Mouse (Mus musculus) limb, embryonic 15.5 days (tissue): ENCODE measurements around the gene Gpcpd1. TPM values are rescaled to one million over a fixed set of nuclear protein-coding genes. Genes with fewer than 3 reads are reported as not detected.

ENCODE experiments used
- ATAC-seq: fragments of 200-750 bp; cut with Nextera tagmentation; 2 replicates; pipeline ENCODE4 v1.8.0; 2017; ENCODE audit warnings: low read depth, moderate TSS enrichment; ENCODE audit not compliant: insufficient number of reproducible peaks, low FRiP score, low TSS enrichment
- H3K27ac ChIP-seq: fragments of 300-500 bp; sonication (generic); 2 replicates; pipeline ENCODE4 v1.5.1; 2015; ENCODE audit warnings: moderate library complexity, mild to moderate bottlenecking, inconsistent platforms
- H3K27me3 ChIP-seq: fragments of 300-500 bp; sonication (generic); 2 replicates; pipeline ENCODE4 v1.6.1; 2015; ENCODE audit warnings: inconsistent platforms
- H3K36me3 ChIP-seq: fragments of 300-500 bp; sonication (generic); 2 replicates; pipeline ENCODE4 v1.6.1; 2015; ENCODE audit warnings: inconsistent platforms
- H3K4me1 ChIP-seq: fragments of 300-500 bp; sonication (generic); 2 replicates; pipeline ENCODE4 v1.6.1; 2015; ENCODE audit warnings: inconsistent platforms
- H3K4me2 ChIP-seq: fragments of 300-500 bp; sonication (generic); 2 replicates; pipeline ENCODE4 v1.6.1; 2015; ENCODE audit warnings: mild to moderate bottlenecking, inconsistent platforms
- H3K4me3 ChIP-seq: fragments of 300-500 bp; sonication (generic); 2 replicates; pipeline ENCODE4 v1.5.1; 2015; ENCODE audit warnings: mild to moderate bottlenecking, inconsistent platforms
- H3K9ac ChIP-seq: fragments of 300-500 bp; sonication (generic); 2 replicates; pipeline ENCODE4 v1.6.1; 2015; ENCODE audit warnings: inconsistent platforms
- H3K9me3 ChIP-seq: fragments of 300-500 bp; sonication (generic); 2 replicates; pipeline ENCODE4 v1.6.1; 2016; ENCODE audit warnings: inconsistent platforms
- WGBS: fragments of 180-500 bp; shearing (Covaris S2); methylation state at CpG from one replicate; pipeline ENCODE4 v1.1.7; 2015; 5-methylcytosine and 5-hydroxymethylcytosine counted together
- polyA plus RNA-seq: library from polyadenylated mRNA; unstranded; fragments of >200 nt; fragmentation: Nextera tagmentation; extraction: Ambion mirVana; gene quantifications from 2 replicates; pipeline ENCODE4 v1.2.1, GENCODE M21; 2015

The Gpcpd1 gene
- polyA plus RNA-seq, 1 experiment from 2014 or later, result 48.7 TPM

DNA sequence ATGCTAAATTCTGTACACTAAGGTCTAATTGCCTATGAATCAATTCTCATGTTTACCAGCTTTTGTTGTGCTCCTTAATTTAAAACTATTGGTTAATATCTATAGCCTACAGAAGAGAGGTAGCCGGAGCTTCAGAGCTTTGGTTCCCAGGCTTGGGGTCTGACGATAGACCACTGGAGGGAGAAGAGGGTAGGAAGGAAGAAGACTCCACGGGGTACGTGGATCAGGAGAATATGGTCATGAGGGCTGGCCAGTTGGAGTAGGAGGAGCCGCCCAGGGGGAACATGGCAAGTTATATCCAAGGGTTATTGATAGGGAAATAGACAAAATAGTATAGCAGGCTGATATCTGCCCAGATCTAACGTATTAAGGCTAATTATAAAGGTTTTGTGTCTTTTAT is 17.8 kb downstream of the Gpcpd1 start:
- peaks cover 43% of the 10 kb centered on the region for H3K36me3 ChIP-seq
- no peak overlapping the region for H3K27ac ChIP-seq
- no peak overlapping the region for H3K9ac ChIP-seq
- 89% methylated on average over 6 of the region's 6 CpGs for WGBS
- no peaks in the 10 kb centered on the region for H3K4me1 ChIP-seq
- no peak overlapping the region for H3K4me3 ChIP-seq
- no peak overlapping the region for H3K4me2 ChIP-seq
- H3K9me3 ChIP-seq, result no peaks in the 10 kb centered on the region
- no peak for ATAC-seq
- H3K27me3 ChIP-seq, result no peaks in the 10 kb centered on the region

GRCm38 (mm10) chr2:132567414-132567813 is 20.1 kb downstream of the Gpcpd1 start:
- 83% methylated on average over 2 of the region's 2 CpGs for WGBS

GRCm38 (mm10) chr2:132561860-132562259 is 25.7 kb downstream of the Gpcpd1 start:
- Histone ChIP-seq H3K4me3 (no peak overlapping the region), H3K9me3 (no peaks in the 10 kb centered on the region), H3K4me2 (no peak overlapping the region), H3K4me1 (no peaks in the 10 kb centered on the region), H3K36me3 (peaks cover 20% of the 10 kb centered on the region; the same call in 1 of the 2 replicates), H3K27ac (no peak overlapping the region), H3K27me3 (no peaks in the 10 kb centered on the region), H3K9ac (no peak overlapping the region)
- WGBS, result 94% methylated on average over 4 of the region's 4 CpGs
- ATAC-seq, result no peak

More at GRCm38 (mm10) chr2:132567414-132567813, 20.1 kb downstream of the Gpcpd1 start:
- no peaks in the 10 kb centered on the region for H3K9me3 ChIP-seq
- no peaks in the 10 kb centered on the region for H3K27me3 ChIP-seq
- peaks cover 44% of the 10 kb centered on the region for H3K36me3 ChIP-seq
- ATAC-seq, result no peak
- no peak overlapping the region for H3K9ac ChIP-seq
- H3K4me2 ChIP-seq, result no peak overlapping the region
- no peak overlapping the region for H3K27ac ChIP-seq
- no peaks in the 10 kb centered on the region for H3K4me1 ChIP-seq
- H3K4me3 ChIP-seq, result no peak overlapping the region

GRCm38 (mm10) chr2:132527864-132528263 is 59.7 kb downstream of the Gpcpd1 start:
- peaks cover 8% of the 10 kb centered on the region for H3K4me1 ChIP-seq
- no peak overlapping the region for H3K4me3 ChIP-seq
- no peaks in the 10 kb centered on the region for H3K9me3 ChIP-seq
- no peaks in the 10 kb centered on the region for H3K27me3 ChIP-seq
- 71% methylated on average over 1 of the region's 1 CpGs for WGBS
- no peak overlapping the region for H3K27ac ChIP-seq
- no peak overlapping the region for H3K9ac ChIP-seq
- ATAC-seq, result no peak
- H3K36me3 ChIP-seq, result peaks cover 24% of the 10 kb centered on the region
- H3K4me2 ChIP-seq, result no peak overlapping the region

DNA sequence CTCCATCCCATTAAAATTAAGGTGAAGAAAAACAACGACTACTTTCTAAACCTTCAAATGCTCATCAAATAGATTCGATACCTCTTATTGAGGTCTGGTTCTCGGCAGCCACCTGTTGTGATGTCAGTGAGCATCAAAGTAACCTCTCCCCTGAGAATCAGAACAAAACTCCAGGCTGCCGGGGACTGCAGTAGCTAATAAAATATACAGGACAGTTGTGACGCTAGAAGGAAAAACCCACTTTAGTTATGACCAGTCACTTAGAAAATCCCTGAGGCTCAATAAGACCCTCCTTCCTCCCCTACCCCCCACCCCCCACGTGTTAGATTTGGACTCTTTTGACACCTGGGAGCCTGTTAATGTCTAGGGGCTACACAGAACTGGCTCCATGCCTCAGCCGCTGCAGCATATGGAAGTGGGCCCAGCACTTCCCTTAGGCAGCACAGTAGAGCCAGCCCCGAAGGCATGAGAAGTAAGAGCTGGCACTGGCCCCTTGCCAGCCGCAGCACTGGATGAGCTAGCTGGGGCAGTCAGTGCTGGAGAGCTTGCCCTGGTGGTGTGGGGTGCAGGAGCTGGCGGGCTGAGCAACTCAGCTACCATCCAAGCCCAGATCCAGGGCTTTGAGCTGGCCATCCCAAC is 60.5 kb downstream of the Gpcpd1 start:
- no peak for ATAC-seq
- 47% methylated on average over 10 of the region's 10 CpGs for WGBS
- H3K9me3 ChIP-seq, result no peaks in the 10 kb centered on the region
- H3K27ac ChIP-seq, result no peak overlapping the region
- no peak overlapping the region for H3K9ac ChIP-seq
- no peak overlapping the region for H3K4me3 ChIP-seq
- H3K36me3 ChIP-seq, result peaks cover 22% of the 10 kb centered on the region
- H3K4me2 ChIP-seq, result no peak overlapping the region
- peaks cover 8% of the 10 kb centered on the region for H3K4me1 ChIP-seq
- no peaks in the 10 kb centered on the region for H3K27me3 ChIP-seq

DNA sequence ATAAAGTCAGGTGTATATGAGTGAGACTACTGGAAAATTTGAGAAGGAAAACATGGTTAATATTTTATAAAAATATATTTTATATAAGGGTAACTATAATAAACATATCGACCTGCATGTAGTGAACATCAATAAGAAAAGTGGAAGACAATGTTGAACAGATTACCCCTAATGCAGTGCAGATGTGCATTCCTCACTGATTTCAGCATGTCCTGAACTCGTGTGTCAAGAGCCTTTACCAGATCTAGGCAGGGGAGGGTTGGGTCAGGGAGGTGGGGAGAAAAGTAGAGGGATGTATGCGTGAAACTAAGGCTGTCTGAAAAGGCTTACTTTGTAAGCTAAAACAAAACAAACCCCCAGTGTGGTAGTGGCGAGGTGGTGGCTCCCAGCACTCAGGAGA is 61.4 kb downstream of the Gpcpd1 start:
- H3K27me3 ChIP-seq, result no peaks in the 10 kb centered on the region
- H3K36me3 ChIP-seq, result peaks cover 16% of the 10 kb centered on the region
- WGBS, result 38% methylated on average over 4 of the region's 4 CpGs
- H3K9ac ChIP-seq, result no peak overlapping the region
- H3K4me3 ChIP-seq, result no peak overlapping the region
- no peak overlapping the region for H3K4me2 ChIP-seq
- peaks cover 8% of the 10 kb centered on the region for H3K4me1 ChIP-seq
- ATAC-seq, result no peak
- H3K27ac ChIP-seq, result no peak overlapping the region
- no peaks in the 10 kb centered on the region for H3K9me3 ChIP-seq

DNA sequence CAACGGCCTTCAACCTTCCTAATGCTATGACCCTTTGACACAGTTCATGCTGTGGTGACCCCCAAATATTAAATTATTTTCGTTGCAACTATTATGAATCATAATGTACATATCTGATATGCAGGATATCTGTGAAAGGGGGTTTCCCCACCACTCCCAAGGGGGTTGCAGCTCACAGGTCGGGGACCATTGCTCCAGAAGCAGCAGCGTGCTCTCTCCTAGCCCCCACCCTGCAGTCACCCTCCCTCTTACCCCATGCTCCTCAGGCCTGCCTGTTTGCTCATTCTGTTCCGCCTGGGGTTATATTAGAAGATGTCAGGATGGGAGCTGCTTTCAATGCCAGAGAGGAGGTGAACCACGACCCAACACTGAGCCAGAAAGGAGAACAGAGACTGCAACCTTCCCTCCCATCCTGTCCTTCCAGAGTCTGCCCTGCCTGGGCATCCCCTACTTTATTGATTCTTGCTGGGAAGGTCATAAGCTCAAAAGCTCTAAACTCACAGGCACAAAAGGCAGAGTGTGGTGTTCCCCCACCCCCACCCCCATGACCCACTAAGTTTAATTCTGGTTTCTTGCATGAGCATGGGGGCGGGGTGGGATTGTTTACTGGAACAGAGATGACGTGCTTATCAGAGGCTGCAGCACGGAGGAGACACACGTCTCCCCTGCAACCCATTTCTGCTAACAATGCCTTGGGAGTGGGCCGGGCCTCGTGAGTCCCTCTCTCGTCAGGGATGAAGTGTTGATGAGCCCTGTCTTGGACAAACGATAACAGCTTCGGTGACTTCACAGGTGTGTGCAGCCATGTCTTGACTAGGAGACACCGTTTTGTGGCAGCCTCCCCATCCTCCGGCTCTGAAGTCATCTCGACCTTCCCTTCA is 69.3 kb downstream of the Gpcpd1 start:
- no peaks in the 10 kb centered on the region for H3K27me3 ChIP-seq
- H3K36me3 ChIP-seq, result no peaks in the 10 kb centered on the region
- no peak overlapping the region for H3K27ac ChIP-seq
- no peaks in the 10 kb centered on the region for H3K4me1 ChIP-seq
- H3K9me3 ChIP-seq, result no peaks in the 10 kb centered on the region
- H3K4me2 ChIP-seq, result no peak overlapping the region
- no peak for ATAC-seq
- no peak overlapping the region for H3K9ac ChIP-seq
- WGBS, result 74% methylated on average over 18 of the region's 18 CpGs
- no peak overlapping the region for H3K4me3 ChIP-seq

DNA sequence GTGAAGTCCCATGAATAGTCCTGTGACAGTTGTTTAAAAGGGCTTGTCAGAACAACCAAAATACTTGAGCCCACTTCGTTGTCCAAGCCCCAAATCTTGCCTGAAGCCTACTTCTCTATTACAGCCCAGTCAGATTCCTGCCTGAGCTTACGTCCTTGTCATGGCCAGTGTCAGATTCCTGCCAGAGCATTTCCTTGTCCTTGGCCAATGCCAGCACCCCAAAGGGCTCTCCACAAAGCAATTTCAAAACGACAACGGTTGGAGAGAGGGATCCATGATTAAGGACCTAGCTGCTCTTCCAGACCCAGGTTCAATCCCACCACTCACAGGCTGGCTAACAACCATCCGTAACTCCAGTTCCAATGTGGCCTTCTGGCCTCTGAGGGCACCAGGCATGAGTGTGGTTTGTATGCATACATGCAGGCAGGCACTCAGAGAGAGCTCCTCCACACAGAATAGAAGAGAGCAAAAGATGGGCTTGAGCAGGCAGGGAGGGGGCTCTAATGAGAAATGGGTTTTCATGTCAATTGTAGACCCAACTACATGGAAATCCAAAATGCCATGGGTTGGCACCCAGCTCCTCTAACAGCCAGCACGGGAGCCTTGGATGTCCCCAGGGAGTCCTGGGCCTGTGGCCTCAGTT is 70.2 kb downstream of the Gpcpd1 start:
- ATAC-seq, result no peak
- Histone ChIP-seq H3K4me1 (0 out of 2 replicates have a peak, but pooled peaks cover 3% of the 10 kb centered on the region), H3K9me3 (no peaks in the 10 kb centered on the region), H3K9ac (no peak overlapping the region), H3K4me2 (no peak overlapping the region), H3K4me3 (no peak overlapping the region), H3K27ac (no peak overlapping the region), H3K27me3 (no peaks in the 10 kb centered on the region), H3K36me3 (no peaks in the 10 kb centered on the region)
- 80% methylated on average over 6 of the region's 6 CpGs for WGBS

- H3K27me3 ChIP-seq, result no peaks in the 10 kb centered on the region
- no peak for ATAC-seq
- H3K4me3 ChIP-seq, result no peak overlapping the region
- H3K4me2 ChIP-seq, result no peak overlapping the region
- no peak overlapping the region for H3K27ac ChIP-seq
- 27% methylated on average over 16 of the region's 16 CpGs for WGBS
- no peaks in the 10 kb centered on the region for H3K9me3 ChIP-seq
- 0 out of 2 replicates have a peak, but pooled peaks cover 3% of the 10 kb centered on the region for H3K4me1 ChIP-seq
- H3K36me3 ChIP-seq, result no peaks in the 10 kb centered on the region
- H3K9ac ChIP-seq, result no peak overlapping the region
These were observed 71.1 kb downstream of the Gpcpd1 start for GRCm38 (mm10) chr2:132516130-132517030.

- Histone ChIP-seq H3K36me3 (no peaks in the 10 kb centered on the region), H3K9ac (no peak overlapping the region), H3K4me3 (no peak overlapping the region), H3K4me2 (no peak overlapping the region), H3K4me1 (0 out of 2 replicates have a peak, but pooled peaks cover 3% of the 10 kb centered on the region), H3K27ac (no peak overlapping the region), H3K9me3 (no peaks in the 10 kb centered on the region), H3K27me3 (no peaks in the 10 kb centered on the region)
- 84% methylated on average over 13 of the region's 13 CpGs for WGBS
- ATAC-seq, result no peak
These were observed 71.9 kb downstream of the Gpcpd1 start for GRCm38 (mm10) chr2:132515607-132516006.

DNA sequence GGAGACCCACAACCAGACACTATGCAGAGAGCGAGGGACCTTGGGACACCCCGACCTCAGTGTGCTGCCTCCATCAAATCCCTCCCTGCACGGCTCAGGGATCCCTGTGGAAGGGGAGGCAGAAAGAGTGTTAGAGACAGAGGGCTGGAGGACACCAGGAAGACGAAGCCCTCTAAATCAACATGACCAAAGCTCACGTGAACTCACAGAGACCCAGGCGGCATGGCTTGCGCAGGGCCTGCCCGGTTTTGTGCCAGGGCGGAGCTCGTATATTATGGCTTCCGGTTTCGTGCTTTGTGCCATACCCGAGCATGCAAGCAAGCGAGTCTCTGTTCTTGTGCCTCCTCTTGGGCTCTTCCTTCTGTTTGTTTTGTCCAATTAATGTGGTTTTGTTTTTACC is 72.5 kb downstream of the Gpcpd1 start:
- no peak for ATAC-seq
- H3K27me3 ChIP-seq, result no peaks in the 10 kb centered on the region
- no peak overlapping the region for H3K27ac ChIP-seq
- no peaks in the 10 kb centered on the region for H3K9me3 ChIP-seq
- H3K4me1 ChIP-seq, result 0 out of 2 replicates have a peak, but pooled peaks cover 3% of the 10 kb centered on the region
- no peak overlapping the region for H3K9ac ChIP-seq
- H3K4me2 ChIP-seq, result no peak overlapping the region
- H3K4me3 ChIP-seq, result no peak overlapping the region
- WGBS, result 85% methylated on average over 14 of the region's 14 CpGs
- no peaks in the 10 kb centered on the region for H3K36me3 ChIP-seq
